Mouse (Mus musculus): ENCODE measurements around the gene Ints1. TPM values are rescaled to one million over a fixed set of nuclear protein-coding genes. Genes with fewer than 3 reads are reported as not detected.

The Ints1 gene
- total RNA-seq (2021), result 10 to 100 TPM; 86.4 to 91.9 TPM

GRCm38 (mm10) chr5:139775216-139775926, at the start of gene Ints1:
TSS of gene Ints1 (minus strand) at chr5:139775674.
- DNase-seq, result peak; percentile 95

GRCm38 (mm10) chr5:139824531-139824930, 49.1 kb upstream of the Ints1 start:
- DNase-seq, result no peak

- no peak for DNase-seq
Observed at GRCm38 (mm10) chr5:139821466-139822459, 46.3 kb upstream of the Ints1 start.

GRCm38 (mm10) chr5:139819538-139820181, 44.2 kb upstream of the Ints1 start, which contains the start of gene Tmem184a:
TSS of gene Tmem184a (minus strand) at chr5:139819917.
- DNase-seq, result no peak

- DNase-seq, result no peak
Observed at GRCm38 (mm10) chr5:139818801-139819200, 43.3 kb upstream of the Ints1 start.

DNA sequence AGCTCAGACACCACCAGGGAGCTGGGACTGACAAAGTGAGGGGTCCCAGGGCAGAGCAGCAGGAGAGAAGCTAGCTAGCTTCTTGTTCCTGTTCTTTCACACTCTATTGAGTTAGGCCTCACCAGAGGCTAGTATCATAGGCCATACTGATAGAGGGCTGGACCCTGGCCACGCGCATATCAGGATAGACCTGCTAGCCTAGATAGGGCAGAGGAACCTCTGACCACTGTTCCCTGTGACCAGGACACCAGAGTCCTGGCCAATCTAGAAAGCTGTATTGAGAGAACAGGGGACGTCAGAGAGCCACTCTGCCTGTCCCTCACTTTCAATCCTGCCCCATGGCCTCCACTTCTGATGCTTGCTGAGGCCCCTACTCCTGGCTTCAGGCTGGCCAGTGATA, 42.6 kb upstream of the Ints1 start:
- DNase-seq, result no peak

DNA sequence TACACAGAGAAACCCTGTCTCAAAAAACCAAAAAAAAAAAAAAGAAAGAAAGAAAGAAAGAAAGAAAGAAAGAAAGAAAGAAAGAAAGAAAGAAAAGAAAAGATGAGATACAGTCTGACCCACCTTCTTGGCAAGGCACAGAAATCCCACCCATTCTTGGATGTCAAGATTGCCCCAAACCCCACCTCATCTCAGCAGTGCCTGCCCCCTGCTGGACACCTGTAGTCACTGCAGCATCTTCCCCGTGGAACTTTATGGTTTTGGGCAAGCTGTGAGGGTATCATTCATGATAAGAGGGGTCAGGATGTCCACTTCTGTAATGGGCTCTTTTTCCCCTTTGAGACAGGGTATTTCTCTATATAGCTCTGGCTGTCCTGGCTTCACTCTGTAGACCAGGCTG, 41.8 kb upstream of the Ints1 start:
- DNase-seq, result no peak

DNA sequence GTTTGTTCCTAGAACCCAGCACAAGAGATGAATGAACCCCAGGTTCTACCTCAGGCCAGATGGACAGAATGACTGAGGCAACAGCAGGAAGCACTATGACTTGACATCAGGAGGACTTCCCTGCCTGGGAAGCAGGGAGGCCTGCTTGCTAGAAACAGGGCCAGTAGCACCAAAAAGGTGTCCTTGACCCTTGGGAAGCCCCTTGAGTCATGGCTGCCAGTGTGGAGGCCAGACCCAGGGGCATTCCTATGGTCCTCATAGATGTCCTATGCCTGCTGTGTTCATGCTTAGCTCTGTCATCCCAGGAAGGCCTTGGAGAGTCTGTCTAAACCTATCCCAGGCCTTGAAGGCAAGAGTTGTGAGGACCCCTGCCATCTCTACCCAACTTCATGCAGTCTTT, 41.0 kb upstream of the Ints1 start:
- DNase-seq, result no peak

- no peak for DNase-seq
Observed at GRCm38 (mm10) chr5:139815964-139816363, 40.5 kb upstream of the Ints1 start.

- DNase-seq, result no peak
Observed at GRCm38 (mm10) chr5:139813963-139814381, 38.5 kb upstream of the Ints1 start.

GRCm38 (mm10) chr5:139813126-139813490, 37.6 kb upstream of the Ints1 start:
- DNase-seq, result no peak

DNA sequence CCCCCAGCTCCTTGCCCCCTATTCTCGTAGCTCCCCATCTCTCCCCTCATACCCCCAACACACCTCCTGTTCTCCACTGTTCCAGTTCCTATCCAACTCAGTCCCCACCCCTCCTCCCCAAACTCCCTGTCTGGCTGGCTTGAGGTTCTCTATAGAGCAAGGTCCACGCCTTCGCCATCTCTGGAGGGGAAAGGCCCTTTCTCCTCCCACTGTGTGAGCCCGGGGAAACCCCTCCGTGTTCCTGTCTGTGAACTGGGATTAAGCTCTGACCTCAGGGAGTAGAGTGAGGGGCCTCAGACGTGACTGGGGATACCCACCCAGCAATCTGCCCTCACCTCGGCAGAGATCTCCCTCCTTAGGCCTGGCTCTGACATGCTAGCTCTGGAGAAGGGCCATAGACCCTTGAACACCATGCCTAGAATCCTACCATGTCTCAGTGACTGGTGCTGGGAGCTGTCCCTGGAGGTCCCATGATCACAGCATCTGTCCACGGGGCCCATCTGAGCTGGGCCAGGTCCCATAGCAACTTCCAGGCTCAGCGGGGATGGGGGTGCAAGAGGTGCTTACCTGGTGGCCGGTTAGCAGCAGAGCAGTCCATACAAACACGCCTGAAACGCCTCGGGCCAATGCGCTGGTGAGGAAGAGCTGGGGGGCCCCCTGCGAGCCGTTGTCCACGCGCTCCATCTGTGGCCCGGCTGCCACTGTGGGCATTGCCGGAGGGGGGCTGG, 37.1 kb upstream of the Ints1 start:
- DNase-seq, result no peak

- no peak for DNase-seq
Observed at GRCm38 (mm10) chr5:139811677-139812397, 36.4 kb upstream of the Ints1 start.

- DNase-seq, result no peak
Observed at GRCm38 (mm10) chr5:139809397-139809796, 33.9 kb upstream of the Ints1 start.

GRCm38 (mm10) chr5:139805924-139806323, 30.4 kb upstream of the Ints1 start:
- DNase-seq, result no peak

DNA sequence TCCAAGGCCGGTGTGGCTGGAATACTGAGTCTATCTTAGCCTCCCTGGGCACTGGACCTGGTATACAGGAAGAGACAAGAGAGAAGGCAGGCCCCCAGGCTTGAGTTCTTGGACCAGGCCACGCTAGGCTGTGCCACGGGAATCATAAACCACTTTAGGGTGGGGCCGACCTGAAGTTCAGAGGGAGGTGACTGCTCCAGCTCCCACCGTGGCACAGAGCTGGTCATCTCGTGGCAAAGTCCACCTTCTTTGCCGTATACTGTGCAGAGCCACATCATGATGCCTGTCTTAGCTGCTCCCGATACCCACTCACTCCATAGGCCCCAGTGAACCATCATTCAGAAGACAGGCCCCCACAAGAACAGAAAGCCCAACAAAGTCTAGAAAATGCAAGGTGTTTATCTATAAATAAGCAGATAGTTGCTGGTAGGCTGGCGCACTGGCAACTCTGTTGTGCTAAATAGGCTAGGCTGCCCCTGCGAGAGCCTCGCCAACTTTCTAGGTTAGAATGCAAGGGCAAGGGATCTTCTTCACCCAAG, 29.2 kb upstream of the Ints1 start:
- no peak for DNase-seq

DNA sequence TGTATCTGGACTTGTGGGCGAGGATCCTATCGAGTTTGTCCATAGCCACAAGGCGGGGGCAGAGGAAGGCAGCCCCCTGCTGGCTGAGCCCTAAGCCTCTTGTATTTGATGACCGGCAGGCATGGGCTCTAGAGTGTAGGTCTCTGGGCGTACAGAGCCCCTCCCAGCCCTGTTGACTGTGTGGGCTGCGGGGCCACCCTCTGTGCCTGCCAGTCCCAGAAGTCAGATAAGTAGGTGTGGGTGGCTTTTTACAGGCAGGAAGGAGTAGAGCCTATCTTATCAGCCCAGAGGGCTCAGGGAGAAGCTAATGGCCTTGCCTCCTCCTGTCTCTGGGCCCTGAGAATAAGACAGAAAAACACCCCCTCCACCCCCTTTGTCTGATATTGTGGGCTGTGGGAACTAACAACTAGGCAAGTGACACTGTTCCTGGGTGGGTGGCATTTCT, 28.7 kb upstream of the Ints1 start:
- no peak for DNase-seq

- DNase-seq, result no peak
Observed at GRCm38 (mm10) chr5:139803601-139804102, 28.2 kb upstream of the Ints1 start.

- DNase-seq, result no peak
Observed at GRCm38 (mm10) chr5:139803165-139803564, 27.7 kb upstream of the Ints1 start.

- DNase-seq, result no peak
Observed at GRCm38 (mm10) chr5:139801880-139802279, 26.4 kb upstream of the Ints1 start.

DNA sequence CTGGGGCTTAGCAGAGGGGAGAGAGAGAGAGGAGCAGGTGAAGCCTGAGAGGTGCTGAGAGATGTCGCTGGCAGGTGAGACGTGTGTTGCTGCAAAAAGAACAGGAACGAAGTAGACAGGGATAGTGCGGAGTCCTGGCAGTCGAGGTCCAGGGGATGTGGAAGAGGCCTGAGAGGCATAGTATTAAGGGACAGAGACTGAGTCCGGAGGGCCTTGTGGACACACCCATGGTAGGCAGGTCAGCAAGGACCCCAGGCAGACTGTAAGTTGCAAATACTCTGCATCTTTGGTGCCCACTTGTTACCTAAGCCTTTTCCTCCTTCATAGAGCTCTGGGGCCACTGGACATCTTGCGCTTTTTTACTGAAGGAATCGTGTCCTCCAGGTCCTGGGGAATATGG, 25.8 kb upstream of the Ints1 start:
- no peak for DNase-seq
